Mouse (Mus musculus) lung, postnatal 10 days (tissue): Measurements from ENCODE around the gene Fam186b.
A peak's percentile ranks its signal among the peaks of the same experiment; 100 is the strongest.

Experiments used
- DNase-seq: peaks from one replicate; pipeline ENCODE4 v3.0.0; 2021

The Fam186b gene

DNA sequence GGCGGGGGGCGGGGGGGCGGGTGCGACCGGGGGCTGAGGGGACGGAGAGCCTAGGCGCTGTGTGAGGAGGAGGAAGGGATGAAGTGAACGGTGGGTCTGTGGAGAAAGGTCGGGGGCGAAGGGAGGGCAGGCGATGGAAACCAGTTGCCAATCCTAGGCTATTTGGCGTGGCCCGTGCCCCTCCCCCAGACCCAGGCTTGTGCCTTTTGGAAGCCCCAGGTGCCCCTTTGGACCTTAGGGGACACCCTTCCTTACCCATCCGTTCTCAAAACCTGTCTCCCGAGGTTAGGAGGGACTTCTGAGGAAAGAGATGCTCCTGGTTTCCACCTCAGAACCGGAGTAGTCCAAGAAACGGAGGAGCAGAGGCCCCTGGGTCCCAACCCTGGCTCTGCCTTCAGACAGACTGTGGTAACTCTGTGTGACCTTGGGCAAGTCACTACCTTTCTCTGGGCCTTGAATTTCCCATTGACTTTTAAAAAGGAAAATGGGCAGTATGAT, at the start of gene Fam186b:
Gene Fam186b, minus strand, starts transcription at position 405 of the 498 bp plus-strand sequence.
- peak; percentile 54 for DNase-seq

DNA sequence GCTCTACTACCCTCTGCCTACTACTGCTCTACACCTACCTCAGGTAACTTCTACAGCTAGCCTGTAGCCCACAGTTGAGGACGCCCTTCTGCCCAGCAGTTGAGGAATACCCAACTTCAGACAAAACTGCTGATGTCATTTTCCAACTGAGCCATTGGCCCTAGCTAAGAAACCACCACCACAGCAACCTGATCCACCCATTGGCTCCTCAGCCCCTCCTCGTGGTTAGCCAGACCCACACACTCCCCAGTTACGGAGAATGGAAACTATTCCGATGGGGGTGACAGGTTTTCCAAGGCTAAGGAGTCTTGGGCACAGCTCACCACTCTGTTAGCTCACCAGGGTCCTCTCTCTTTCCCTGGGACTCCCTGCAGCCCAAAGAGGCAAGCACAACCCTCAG, 49.3 kb upstream of the Fam186b start:
- DNase-seq = peak; percentile 64

DNA sequence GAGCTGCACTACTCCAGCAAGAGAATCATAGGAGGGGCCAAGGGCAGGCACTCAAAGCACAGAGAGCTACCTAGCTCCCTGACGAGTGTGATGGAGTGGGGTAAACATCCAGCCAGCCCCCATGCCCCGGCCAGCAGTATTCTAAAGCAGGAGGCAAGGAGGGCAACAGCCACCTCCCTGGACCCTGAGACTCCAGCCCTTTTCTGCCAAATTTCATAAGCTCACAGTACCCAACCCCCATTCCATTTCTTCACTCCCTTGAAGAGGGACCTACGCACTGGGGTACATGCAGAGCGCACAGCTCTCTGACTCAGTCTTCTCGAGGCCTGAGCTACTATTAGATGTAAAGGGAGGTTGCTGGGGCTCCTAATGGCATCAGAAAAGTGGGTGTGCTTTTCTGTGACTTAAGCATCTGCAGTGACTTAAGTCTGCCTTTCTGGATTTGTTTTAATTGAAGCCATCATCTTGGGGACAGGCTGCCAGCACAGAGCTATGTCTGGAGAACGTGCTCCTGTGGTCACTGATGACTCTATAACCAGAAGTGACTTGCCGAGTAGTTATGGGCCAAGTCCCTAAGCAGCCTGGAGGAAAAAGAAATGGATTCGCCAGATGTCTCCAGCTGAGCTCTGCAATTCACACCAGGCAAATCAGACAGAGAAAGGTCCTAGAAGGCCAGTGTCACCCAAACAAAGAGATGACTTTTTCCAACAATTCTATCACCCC, 48.6 kb upstream of the Fam186b start:
- DNase-seq = peak; percentile 65

DNA sequence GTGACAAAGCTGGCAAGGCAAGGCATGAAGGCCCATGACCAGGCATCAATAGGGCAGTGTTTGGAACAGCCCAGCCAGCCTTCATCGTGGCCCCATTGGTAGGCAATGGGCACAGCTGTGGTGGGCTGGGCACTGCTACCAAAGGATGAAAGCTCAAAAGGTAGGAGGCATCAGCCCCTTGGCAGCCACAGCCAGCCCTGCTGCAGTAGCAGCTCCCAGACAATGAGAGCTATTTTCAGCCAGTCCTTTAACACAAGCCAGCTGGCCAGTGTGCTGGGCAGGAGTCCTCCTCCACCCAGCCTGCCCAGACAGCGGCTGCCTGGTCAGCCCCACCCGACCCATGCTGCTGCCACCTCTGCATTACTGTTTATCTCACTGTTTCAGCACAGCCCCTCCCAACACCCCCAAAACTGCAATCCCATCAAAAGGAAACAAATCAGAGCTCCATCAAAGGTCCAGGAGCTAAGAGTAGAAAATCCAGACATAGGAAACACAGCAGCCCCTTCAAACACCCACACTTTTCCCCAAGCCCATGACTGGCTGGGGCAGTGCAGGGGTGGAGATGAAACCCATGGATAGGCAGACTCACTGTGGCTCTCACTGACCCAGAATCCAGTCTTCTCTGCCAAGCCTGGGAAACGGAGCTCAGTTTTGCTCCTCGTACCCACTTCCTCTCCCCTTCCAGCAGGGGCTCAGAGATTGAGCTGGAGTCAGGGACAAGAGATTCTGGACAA, 47.9 kb upstream of the Fam186b start:
- peak; percentile 79 for DNase-seq

GRCm38 (mm10) chr15:99342194-99342981, 46.7 kb upstream of the Fam186b start:
- no peak for DNase-seq

- DNase-seq = peak; percentile 35
Measured at GRCm38 (mm10) chr15:99341102-99341501, 45.4 kb upstream of the Fam186b start.

- DNase-seq = no peak
Measured at GRCm38 (mm10) chr15:99339669-99340068, 44.0 kb upstream of the Fam186b start.

DNA sequence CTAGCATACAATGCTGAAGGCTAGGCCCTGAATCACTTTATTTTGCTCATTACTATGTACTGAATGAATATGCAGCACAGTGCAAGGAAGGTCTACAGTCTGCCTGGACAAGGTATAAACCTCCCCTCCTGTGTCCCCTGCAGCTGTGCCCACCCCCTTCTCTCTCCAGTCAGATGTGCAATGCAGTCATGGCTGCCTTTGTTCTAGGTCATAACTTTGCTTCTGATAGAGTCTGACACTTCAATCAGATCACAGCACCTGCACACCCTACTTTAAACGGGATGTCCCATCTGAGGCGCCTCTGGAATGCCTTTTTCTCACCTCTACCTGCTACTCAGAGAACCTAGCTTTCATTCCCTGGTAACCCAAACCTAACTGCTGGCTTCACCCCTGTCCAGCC, 43.2 kb upstream of the Fam186b start:
- no peak for DNase-seq

DNA sequence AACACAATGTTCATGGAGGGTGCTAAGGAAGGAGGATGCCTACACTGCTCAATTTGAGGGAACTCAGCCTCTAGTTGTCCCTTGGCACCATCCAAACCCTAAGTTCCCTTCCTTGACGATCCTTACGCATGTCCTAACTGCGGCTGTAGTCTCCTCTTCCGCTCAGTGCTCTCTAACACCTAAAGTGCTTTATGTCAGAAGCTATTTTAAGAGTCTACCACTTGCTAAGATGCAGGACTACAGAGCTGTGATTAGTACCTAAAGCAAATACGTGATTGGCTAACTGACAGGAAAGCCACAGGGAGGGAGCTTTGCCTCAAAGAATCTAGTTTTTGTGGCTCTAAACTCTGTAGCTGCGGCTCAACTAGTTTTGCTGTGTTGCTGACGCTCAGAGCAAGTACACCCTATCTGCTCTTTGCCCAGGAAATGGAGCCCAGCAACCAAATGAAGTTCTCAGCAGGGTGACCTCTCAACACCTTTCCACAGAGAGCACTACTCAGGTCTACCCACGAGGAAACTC, 40.2 kb upstream of the Fam186b start:
- DNase-seq = no peak

GRCm38 (mm10) chr15:99334500-99334899, 38.8 kb upstream of the Fam186b start:
- DNase-seq = peak; percentile 66

DNA sequence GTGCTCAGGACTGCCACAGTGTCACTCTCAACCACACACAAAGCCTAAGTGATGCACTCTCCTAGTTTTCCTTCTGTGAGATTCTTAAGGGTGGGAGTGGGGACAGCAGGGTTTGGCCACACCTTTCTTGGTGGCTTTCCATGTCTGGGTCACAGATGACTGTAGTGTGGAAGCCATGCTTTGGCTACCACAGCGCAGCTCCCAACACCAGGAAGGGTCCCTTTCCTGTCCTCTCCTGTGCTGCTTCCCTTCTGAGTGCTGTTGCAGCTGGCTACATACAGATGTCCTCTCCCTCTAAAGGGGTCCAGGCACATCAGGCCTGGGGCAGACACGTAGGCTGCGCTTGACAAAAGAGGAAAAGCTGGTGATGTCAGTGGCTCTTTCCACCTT, 38.0 kb upstream of the Fam186b start:
- peak; percentile 83 for DNase-seq

DNA sequence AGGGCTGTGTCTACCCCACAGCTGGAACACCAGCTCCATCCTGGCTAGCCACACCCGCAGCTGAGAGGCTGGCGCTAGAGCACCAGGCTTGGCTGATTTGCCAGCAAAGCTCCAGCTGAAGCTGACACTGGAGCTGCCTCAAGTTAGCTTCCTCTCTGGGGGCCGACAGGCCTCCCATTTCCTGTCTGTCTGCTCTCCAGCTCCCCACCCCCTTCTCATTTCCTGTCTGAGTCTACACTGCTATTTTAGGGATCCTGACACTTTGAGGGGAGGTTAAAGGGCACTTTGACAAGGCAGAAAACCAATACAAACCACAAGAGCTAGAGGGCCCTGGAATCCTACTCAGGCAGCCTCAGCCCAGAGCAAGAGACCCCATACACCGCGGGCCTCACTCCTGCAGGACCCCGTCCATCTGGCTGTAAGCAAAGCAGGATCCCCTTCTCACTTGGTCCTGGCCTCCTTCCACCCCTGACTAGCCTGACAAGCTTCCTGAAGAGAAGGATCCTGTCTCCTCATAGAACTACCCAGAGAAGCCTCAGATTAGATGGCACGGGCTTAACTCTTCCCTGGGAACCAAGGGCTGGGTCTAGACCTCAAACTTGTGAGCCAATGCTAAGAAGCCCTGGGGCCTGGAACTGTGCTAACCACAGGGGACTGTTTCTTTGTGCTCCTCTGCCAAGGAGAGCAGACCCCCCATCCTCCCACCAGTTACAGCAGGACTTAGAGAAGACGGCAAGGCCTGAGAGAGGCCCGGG, 37.4 kb upstream of the Fam186b start:
- DNase-seq = peak; percentile 95

GRCm38 (mm10) chr15:99332111-99332510, 36.4 kb upstream of the Fam186b start:
- DNase-seq = no peak

DNA sequence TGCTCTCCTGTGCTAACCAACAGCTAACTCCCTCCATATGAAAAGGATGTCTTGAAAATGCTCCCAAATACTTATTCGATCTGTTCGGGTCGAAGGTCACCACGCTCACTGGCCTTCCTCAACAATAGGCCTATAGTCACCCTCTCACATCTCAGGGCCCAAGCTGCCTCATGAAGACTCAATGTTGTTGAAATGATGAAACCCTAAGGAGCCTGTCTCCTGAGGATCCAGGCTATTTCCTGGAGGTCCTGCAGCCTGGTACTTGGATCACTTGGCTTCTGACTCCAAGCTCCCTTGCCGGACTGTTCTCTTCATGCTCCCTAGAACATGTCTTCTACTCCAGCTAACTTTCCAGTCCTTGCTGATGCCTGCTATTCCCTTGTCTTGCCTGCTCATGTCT, 35.7 kb upstream of the Fam186b start:
- DNase-seq = no peak

GRCm38 (mm10) chr15:99330324-99330723, 34.6 kb upstream of the Fam186b start:
- DNase-seq = no peak

- DNase-seq = no peak
Measured at GRCm38 (mm10) chr15:99328011-99328410, 32.3 kb upstream of the Fam186b start.

GRCm38 (mm10) chr15:99326959-99327358, 31.3 kb upstream of the Fam186b start:
- peak; percentile 57 for DNase-seq

GRCm38 (mm10) chr15:99326407-99326806, 30.7 kb upstream of the Fam186b start:
- DNase-seq = peak; percentile 59

DNA sequence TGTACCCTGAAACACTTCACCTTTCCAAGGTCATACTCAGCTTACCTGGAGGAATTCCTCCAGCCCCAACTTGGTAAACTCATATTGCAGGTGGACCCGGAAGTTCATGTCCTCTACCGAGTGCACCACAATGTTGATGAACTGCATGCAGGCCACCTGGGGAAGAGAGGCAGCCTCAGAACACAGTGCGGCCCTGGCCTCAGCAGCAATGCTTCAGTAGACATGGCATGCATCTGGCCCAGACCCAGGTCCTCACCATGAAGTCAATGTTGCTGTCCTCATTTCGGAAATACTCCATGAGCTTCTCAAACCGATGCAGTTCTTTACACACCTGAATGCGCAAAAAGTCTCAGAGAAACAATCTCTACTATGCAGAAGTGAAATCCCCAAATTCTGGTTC, 29.9 kb upstream of the Fam186b start:
- DNase-seq = no peak

DNA sequence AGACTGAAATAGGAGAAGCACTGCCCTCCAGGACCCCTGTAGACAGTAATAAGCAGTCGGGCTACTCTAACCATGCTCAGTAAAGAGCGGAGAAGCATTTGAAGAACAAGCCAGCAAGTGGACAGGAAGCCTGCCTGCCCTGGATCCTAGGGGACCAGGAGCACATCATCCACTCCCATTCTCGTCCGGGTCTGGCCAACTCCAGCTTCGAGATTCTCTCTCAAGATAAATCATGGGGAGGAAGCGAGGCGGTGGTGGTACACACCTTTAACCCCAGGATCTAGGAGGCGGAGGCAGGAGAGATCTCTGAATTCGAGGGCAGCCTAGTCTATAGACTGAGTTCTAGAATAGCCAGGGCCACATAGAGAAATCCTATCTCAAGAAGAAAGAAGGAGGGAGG, 28.5 kb upstream of the Fam186b start:
- no peak for DNase-seq

GRCm38 (mm10) chr15:99320978-99321377, 25.3 kb upstream of the Fam186b start:
- no peak for DNase-seq

GRCm38 (mm10) chr15:99320168-99320674, 24.5 kb upstream of the Fam186b start:
- DNase-seq = peak; percentile 57
